Mouse (Mus musculus): ENCODE measurements around the gene Olfr114. TPM values are rescaled to one million over a fixed set of nuclear protein-coding genes. Genes with fewer than 3 reads are reported as not detected.

The Olfr114 gene
- polyA plus RNA-seq (2012; rRNA removed): not detected in 2 replicates

- DNase-seq (ENCODE audit: extremely low spot score in 1 of 2, low spot score in 1 of 2): no peak
Measured at GRCm38 (mm10) chr17:37592643-37593042, at the start of gene Olfr114. Gene Olfr114 (minus strand): TSS chr17:37592743.

DNA sequence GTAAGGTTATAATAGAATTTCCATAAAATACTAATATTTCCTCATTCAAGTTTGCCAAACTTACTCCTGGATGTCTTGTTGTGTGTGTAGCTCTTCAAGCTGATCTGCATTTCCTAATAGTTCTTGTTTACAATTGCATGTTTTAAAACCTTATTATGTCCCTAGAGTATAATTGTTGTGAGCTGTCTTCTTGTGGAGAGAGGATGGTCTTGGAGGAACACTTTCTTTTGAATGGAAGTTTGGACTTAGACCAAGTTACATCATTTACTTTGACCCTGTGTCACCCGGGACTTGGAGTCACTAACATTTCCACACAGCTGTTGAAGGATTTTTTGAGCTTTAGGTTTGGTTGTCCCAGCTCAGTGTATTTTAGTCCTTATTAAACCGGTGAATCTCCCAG, 34.5 kb upstream of the Olfr114 start, which contains the start of the genes Olfr115 and Olfr116:
Gene Olfr115 (minus strand): TSS at position 101 of the 400 bp plus-strand sequence.
Gene Olfr116 (minus strand): TSS at position 191 of the 400 bp plus-strand sequence.
- no peak for DNase-seq (ENCODE audit: extremely low spot score in 1 of 2, low spot score in 1 of 2)

DNA sequence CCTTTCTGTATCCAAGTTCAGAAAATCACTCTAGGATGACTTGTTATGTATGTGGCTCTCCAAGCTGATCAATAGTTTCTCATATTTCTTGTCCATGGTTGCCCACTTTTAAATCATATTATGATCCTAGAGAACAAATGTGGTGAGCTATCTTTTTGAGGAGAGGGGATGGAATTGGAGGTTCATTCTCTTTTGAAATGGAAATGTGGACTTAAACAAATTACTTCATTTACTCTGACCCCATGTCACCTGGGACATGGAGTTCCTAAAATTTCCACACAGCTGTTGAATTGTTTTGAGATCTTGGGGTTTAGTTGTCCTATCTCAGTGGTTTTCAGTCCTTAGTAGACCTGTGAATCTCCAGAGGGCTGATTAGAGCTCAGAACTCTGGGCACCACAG, 15.0 kb downstream of the Olfr114 start, which contains the start of gene Olfr113:
Gene Olfr113 (minus strand): TSS at position 101 of the 400 bp plus-strand sequence.
- DNase-seq (ENCODE audit: extremely low spot score in 1 of 2, low spot score in 1 of 2): no peak

DNA sequence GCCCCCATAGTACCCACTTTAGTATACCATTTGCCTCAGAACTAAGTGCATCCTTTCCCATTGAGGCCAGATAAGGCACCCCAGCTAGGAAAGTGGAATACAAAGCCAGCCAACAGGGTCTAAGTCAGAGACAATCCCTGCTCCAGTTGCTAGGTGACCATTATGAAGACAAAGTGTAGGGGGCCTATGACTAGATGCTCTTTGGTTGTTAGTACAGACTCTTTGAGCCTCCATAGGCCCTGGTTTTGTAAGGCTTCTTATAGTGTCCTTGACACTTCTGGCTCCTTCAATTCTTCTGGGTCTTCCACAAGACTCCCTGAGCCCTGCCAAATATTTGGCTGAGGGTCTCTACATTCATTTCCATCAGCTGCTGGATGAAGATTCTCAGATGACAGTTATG, 23.2 kb downstream of the Olfr114 start, which contains the start of gene Olfr112:
Gene Olfr112 (minus strand): TSS at position 101 of the 400 bp plus-strand sequence.
- no peak for DNase-seq (ENCODE audit: extremely low spot score in 1 of 2, low spot score in 1 of 2)

DNA sequence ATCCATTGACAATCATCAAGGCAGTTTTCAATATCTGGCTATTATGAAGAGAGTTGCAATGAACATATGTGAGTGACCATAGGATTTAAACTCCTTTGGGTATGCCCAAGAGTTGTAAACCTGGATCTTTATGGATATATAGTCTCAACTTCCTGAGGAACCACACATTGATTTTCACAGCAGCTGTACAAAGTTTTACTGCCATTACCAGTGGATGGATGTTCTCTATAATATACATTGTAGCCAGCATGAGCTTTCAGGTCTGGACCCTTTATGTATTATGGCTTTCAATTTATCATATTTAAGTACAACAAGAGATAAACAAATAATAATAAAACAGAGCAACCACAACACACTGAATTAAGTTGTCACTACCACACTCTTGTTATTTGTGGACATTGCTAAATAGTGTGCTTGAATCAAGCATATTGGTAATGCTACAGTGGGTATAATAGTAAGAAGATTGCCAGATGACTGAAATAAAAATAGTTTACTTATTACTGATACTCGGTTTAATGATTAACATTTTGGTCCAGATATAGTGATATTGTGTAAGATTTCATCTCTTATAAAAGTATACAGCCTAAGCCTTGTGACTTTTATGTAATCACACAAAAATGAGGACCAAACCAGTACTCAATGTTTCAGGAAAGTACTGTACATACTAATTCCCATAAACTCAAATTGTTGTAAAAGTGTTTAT, 33.5 kb downstream of the Olfr114 start:
- DNase-seq (ENCODE audit: extremely low spot score in 1 of 2, low spot score in 1 of 2): no peak

- no peak for DNase-seq (ENCODE audit: extremely low spot score in 1 of 2, low spot score in 1 of 2)
Measured at GRCm38 (mm10) chr17:37543800-37544435, 48.6 kb downstream of the Olfr114 start.

- no peak for DNase-seq (ENCODE audit: extremely low spot score in 1 of 2, low spot score in 1 of 2)
Measured at GRCm38 (mm10) chr17:37541454-37542119, 51.0 kb downstream of the Olfr114 start.

Other genes starting within 250 kb of the Olfr114 start
- gene Olfr104-ps, start 233.2 kb downstream of the Olfr114 start, polyA plus RNA-seq (2012; rRNA removed): not detected in 2 replicates
- not detected in 2 replicates for gene Olfr105-ps, start 213.7 kb downstream of the Olfr114 start, polyA plus RNA-seq (2012; rRNA removed)
- gene Olfr106-ps, start 202.3 kb downstream of the Olfr114 start, polyA plus RNA-seq (2012; rRNA removed): not detected in 2 replicates
- not detected in 2 replicates for gene Olfr107, start 193.5 kb downstream of the Olfr114 start, polyA plus RNA-seq (2012; rRNA removed)
- gene Olfr108, start 147.3 kb downstream of the Olfr114 start, polyA plus RNA-seq (2012; rRNA removed): not detected in 2 replicates
- 0.02 TPM in 1 of 2 replicates, not detected in the other for gene Olfr109, start 133.8 kb downstream of the Olfr114 start, polyA plus RNA-seq (2012; rRNA removed)
- gene H2-M2, start 109.2 kb downstream of the Olfr114 start, polyA plus RNA-seq (2012; rRNA removed): not detected in 2 replicates
- gene Olfr110, start 100.3 kb downstream of the Olfr114 start, polyA plus RNA-seq (2012; rRNA removed): 0.82 and 0.96 TPM in 2 replicates
- 1.3 and 1.6 TPM in 2 replicates for gene Olfr111, start 84.7 kb downstream of the Olfr114 start, polyA plus RNA-seq (2012; rRNA removed)
- not detected in 2 replicates for gene Olfr112, start 23.3 kb downstream of the Olfr114 start, polyA plus RNA-seq (2012; rRNA removed)
- gene Olfr113, start 15.1 kb downstream of the Olfr114 start, polyA plus RNA-seq (2012; rRNA removed): not detected in 2 replicates
- 0.11 TPM in 1 of 2 replicates, not detected in the other for gene Olfr115, start 34.4 kb upstream of the Olfr114 start, polyA plus RNA-seq (2012; rRNA removed)
- gene Olfr116, start 34.5 kb upstream of the Olfr114 start, polyA plus RNA-seq (2012; rRNA removed): not detected in 2 replicates
- not detected in 2 replicates for gene Olfr117, start 71.0 kb upstream of the Olfr114 start, polyA plus RNA-seq (2012; rRNA removed)
- 0.10 and 0.15 TPM in 2 replicates for gene Olfr118, start 74.2 kb upstream of the Olfr114 start, polyA plus RNA-seq (2012; rRNA removed)
- gene Olfr119, start 103.8 kb upstream of the Olfr114 start, polyA plus RNA-seq (2012; rRNA removed): 0.06 TPM in 1 of 2 replicates, not detected in the other
- gene Olfr120, start 129.1 kb upstream of the Olfr114 start, polyA plus RNA-seq (2012; rRNA removed): not detected in 2 replicates
- 0.08 TPM in 1 of 2 replicates, not detected in the other for gene Olfr121, start 156.1 kb upstream of the Olfr114 start, polyA plus RNA-seq (2012; rRNA removed)
- gene Olfr122, start 175.9 kb upstream of the Olfr114 start, polyA plus RNA-seq (2012; rRNA removed): 0.08 TPM in 1 of 2 replicates, not detected in the other
- not detected in 2 replicates for gene Olfr123, start 200.8 kb upstream of the Olfr114 start, polyA plus RNA-seq (2012; rRNA removed)
- 0.04 TPM in 1 of 2 replicates, not detected in the other for gene Olfr124, start 207.1 kb upstream of the Olfr114 start, polyA plus RNA-seq (2012; rRNA removed)
- not detected in 2 replicates for gene Olfr125, start 240.2 kb upstream of the Olfr114 start, polyA plus RNA-seq (2012; rRNA removed)

Measured in frontal cortex, adult 2 months (tissue).